Mouse (Mus musculus) bone marrow macrophage, adult 2 months (primary cell): Measurements from ENCODE around the gene 2610044O15Rik8. TPM values are rescaled to one million over a fixed set of nuclear protein-coding genes. Genes with fewer than 3 reads are reported as not detected.
A peak's percentile ranks its signal among the peaks of the same experiment; 100 is the strongest.
"Not testable (repeated sequence)": the region's sequence is repeated elsewhere in the genome, so short reads cannot be mapped to it uniquely, and the experiment has no call there.

Experiments
- H3K27ac ChIP-seq: 2 replicates; pipeline ENCODE4 v1.5.1; 2012; ENCODE audit warnings: low read depth, low read length; ENCODE audit not compliant: insufficient read depth
- H3K4me1 ChIP-seq: 2 replicates; pipeline ENCODE4 v1.6.1; 2012; ENCODE audit warnings: low read length; ENCODE audit not compliant: control insufficient read depth, insufficient read depth
- H3K4me3 ChIP-seq: 2 replicates; pipeline ENCODE4 v1.5.1; 2012; ENCODE audit warnings: mild to moderate bottlenecking, low read length, moderate library complexity; ENCODE audit not compliant: insufficient read depth
- CTCF ChIP-seq: IDR thresholded peaks from 2 replicates; pipeline ENCODE4 v1.5.1; 2012; ENCODE audit warnings: low read depth, mild to moderate bottlenecking, low read length, moderate library complexity
- POLR2A ChIP-seq: IDR thresholded peaks from 2 replicates; pipeline ENCODE4 v1.6.1; 2012; ENCODE audit warnings: mild to moderate bottlenecking, low read depth, low read length, borderline replicate concordance
- polyA plus RNA-seq: library from polyadenylated mRNA; stranded (reverse); fragments of >200 nt; gene quantifications from 2 replicates; pipeline ENCODE4 v1.2.4, GENCODE M21; 2012; ENCODE audit not compliant: missing spikeins, insufficient read depth, insufficient read length

The 2610044O15Rik8 gene
- 12.2 and 12.4 TPM in 2 replicates for polyA plus RNA-seq

DNA sequence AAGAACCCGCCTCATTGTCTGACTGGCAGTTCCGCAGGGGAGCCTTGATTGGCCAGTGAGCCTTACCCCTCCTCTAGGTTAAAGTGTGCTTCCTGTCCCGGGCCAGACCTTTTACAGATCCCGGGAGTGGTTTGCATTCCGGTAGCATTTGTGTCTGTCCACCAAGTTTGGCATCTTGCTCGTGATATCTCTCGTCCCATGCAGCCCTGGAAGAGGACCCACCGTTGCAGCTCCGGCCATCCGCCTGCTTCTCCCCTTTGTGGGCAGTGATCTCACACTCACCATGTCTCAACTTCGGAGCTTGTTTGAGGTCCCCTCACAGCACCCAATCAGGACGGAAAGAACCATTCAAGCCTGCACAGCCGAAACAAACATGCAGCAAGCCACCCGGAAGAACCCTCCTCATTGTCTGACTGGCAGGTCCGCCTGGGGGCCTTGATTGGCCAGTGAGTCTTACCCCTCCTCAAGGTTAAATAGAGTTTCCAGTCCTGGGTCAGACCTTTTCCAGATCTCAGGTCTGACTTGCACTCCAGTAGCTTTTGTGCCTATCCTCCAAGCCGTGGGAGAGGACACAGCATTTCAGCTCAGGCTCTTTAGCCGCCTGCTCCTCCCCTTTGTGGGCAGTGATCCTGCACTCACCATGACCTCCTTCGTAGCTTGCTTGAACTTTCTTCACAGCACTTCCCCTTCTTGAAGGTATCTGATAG lies at the start of gene 2610044O15Rik8:
TSS of gene 2610044O15Rik8 (minus strand) at position 380 of the 707 bp plus-strand sequence.
- 0 out of 2 replicates have a peak, but pooled peaks have one; percentile 4 for TF ChIP-seq POLR2A
- TF ChIP-seq CTCF, result no peak
- peak within 1 kb of the TSS; percentile 84 for H3K27ac ChIP-seq
- H3K4me1 ChIP-seq, result peaks cover 4% of the 10 kb centered on the region
- H3K4me3 ChIP-seq, result peak within 1 kb of the TSS; percentile 82

DNA sequence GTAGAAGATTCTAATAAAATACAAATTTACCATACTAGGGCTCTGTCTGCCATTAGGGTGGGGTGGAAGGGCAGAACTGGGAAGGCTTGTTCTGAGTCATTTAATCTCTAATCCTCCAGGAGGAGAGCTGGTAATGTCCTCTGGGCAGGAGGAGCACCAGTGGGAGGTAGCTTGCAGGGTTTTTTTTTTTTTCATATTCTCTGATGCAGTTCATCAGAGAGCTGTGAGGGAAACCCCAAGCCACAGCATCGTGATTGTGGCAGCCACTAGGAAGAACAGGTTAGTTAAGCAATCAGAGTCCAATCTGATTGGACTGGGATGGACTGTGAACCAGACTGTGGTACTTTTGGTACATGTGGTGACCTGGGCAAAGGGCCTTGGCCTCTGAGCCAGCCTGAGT lies 31.7 kb upstream of the 2610044O15Rik8 start:
- no peak for TF ChIP-seq CTCF
- TF ChIP-seq POLR2A, result no peak
- no peak overlapping the region for H3K27ac ChIP-seq
- no peak overlapping the region for H3K4me3 ChIP-seq
- no peaks in the 10 kb centered on the region for H3K4me1 ChIP-seq

DNA sequence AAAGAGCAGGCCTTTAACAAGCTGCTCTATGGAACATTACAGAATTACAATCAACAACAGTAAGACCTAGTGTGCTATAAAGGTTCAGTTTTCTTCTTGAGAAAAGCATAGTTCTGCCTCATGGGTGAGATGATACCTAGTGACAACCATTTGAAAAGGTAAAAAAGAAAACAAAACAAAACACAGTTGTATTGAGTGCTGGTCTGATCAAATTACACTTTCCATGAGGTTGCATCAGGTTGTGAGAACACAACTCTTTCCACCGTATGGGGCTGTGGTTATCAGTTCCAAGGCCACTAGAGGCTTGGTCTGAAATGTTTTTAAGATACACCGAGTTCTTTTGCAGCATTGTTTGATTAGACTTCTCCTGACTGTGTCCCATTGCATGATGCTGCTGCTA lies 30.1 kb upstream of the 2610044O15Rik8 start:
- no peak for TF ChIP-seq CTCF
- TF ChIP-seq POLR2A, result no peak
- peak overlapping the region; percentile 5; the same call in 1 of the 2 replicates for H3K4me3 ChIP-seq
- H3K4me1 ChIP-seq, result no peaks in the 10 kb centered on the region
- H3K27ac ChIP-seq, result no peak overlapping the region

DNA sequence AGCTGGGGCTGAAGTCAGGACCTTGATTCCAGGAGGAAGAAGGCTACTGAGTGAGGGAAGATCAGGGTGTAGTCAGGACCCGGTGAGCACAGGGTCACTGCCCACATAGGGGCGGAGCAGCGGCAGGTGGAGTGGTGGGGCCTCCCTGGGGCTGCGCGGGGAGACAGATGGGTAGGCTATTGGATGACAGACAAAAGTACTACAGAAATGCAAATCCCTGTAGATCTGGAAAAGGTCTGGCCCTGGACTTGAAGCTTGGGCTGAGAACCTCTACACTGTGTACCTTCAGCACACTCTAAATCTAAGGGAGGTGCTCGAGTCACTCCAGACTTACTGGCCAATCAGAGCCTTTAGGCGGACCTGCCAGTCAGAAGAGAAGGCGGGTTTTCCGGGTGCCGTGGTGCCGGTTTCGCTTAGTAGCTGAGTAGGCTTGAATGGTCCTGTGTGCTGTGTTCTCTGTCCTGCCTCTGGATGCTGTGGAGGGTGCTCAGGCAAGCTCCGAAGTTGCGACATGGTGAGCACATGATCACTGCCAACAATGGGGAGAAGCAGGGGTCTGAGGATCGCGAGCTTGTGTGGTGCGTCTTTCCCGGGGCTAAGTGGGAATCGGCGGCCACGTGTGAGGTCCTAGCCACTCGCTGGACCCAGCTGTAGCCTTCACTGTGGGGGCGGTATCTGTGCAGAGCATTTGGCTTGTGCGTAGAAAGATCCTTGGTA lies 29.2 kb upstream of the 2610044O15Rik8 start:
- H3K4me1 ChIP-seq, result not testable (repeated sequence)
- Histone ChIP-seq H3K27ac (peak overlapping the region; percentile 11; the same call in 1 of the 2 replicates), H3K4me3 (peak overlapping the region; percentile 83)

DNA sequence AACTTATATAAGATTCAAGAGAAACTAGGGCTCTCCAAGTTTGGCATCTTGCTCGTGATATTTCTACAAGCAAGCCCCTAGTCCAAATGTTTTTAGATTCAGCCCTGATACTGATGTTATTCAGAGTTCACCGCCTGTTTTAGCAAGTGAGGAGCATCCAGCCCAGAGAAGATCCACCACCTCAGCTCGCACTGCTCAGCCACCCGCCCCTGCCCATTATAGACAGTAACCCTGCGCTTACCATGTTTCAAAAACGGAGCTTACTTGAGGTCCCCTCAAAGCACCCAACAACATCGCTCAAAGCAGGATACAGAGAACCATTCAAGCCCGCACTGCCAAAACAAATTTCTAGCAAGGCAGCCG lies 561 bp downstream of the 2610044O15Rik8 start:
- Histone ChIP-seq H3K4me1 (peaks cover 4% of the 10 kb centered on the region), H3K4me3 (peak overlapping the region; percentile 82), H3K27ac (peak overlapping the region; percentile 20)
- TF ChIP-seq POLR2A, result no peak

Other genes starting within 250 kb of the 2610044O15Rik8 start
- gene Ccdc7a, start 168.9 kb downstream of the 2610044O15Rik8 start, polyA plus RNA-seq, result not detected in 2 replicates
- not detected in 2 replicates for gene Ccdc7b, start 167.3 kb downstream of the 2610044O15Rik8 start, polyA plus RNA-seq
- gene Gm10999, start 102.7 kb downstream of the 2610044O15Rik8 start, polyA plus RNA-seq, result not detected in 2 replicates